Mouse (Mus musculus): ENCODE data around the gene Faim.
A peak's percentile ranks its signal among the peaks of the same experiment; 100 is the strongest.

The Faim gene

DNA sequence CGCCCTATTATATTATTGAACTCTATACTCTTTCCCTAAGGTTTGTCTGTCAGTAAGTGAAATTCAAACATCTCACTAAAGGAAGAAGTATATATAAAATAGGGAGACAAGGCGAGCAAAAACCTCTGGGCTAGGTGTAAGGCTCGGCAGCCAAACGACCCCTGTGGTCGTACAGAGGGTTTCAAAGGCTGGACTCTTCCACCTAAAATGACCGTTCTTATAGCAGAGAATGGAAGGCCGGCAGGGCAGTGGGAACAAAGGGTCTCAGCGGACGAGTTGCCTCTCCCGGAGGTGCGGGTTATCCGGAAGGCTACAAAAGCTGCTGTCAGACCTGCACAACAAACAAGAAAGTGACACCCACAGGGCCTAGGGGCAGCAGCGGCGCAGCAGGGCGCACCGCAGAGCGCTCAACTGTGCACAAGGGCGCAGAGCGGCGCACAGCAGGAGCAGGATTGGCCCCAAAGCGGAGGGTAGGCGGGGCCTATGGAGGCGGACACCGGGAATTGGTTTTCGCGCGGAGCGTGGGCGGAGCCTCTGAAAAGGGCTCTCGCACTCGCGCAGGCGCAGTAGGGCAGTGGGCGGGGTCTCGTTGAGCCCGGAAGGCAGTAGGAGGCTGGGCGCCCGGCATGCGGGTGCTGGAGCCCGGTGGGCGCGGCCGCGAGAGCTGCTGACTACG lies at the start of gene Faim:
Gene Faim, plus strand, starts transcription at position 574 of the 676 bp plus-strand sequence.
- peak; percentile 99 for DNase-seq (ENCODE audit: low spot score)

DNA sequence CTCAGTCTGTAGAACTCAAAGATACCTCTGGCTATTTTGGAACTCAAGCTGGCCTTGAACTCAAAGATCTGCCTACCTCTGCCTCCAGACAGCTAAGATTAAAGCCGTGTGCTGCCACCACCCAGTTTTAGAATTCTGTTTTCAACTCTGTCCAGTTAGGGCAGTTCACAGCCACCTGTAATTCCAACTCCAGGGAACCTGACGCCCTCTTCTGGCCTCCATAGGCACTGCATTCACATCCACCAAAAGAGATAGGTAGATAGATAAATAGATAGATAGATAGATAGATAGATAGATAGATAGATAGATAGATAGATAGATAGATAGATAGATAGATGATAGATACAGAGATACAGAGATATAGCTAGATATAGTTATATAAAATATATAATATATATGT lies 46.9 kb upstream of the Faim start:
- DNase-seq (ENCODE audit: low spot score) = no peak

DNA sequence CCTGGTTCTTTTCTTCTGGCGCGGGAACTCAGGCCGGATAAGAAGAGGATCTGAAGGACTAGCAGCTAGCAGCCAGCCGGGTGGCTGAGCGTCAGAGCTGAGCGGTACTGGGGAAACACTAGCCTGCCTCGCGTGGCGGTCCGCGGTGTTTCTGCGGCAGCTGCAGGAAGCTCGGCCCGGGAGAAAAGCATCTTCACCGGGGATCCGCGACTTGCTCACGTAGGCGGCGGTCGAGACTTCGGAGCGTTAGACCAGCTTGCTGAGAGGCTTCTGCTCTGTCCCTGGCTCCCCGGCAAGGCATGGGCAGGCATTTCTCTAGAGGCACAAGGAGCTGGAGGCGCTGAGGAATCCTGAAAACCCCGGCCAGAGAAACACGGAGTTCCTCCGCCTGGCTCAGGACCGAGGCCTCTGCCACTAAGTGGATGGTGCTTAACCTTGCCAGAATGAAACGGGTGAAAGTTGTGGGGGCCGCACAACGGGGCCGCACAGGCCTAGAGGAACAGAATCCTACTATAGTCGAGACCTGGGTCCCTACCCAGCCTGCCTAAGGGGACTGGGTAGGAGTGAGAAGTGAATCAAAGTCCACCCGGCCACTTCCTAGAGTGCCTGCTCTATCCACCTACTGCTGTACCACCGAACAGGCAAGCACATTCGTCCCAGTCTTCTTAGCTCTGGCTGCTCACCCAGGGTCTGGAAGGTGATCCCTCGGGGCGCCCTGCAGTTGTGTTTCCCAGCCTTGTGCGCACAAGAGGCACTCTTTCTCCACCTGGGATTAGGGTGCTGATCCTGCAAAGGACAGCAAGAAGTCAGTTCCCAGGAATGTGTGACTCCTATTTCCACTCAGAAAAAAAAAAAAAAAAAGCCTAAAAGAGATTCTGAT lies 33.8 kb upstream of the Faim start:
- DNase-seq (ENCODE audit: low spot score) = no peak

DNA sequence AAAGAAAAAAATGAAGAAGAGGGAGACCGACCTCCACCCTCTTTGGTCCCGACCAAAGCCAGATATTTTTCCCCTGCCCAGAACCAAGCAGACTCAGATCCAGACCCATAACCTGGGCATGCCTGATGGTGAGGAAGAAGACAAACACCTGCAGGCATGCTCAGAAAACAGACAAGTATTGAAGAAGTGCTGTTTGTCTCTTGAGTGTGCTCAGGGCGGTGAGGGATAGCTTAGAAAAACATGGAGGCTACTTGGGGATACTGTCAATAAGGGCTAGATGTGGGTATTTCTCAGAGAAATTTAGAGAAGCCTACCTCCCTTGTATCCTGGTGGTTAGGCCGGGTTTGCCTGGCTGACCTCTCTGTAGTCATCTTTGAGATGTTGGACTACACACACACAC lies 32.9 kb upstream of the Faim start:
- no peak for DNase-seq (ENCODE audit: low spot score)

DNA sequence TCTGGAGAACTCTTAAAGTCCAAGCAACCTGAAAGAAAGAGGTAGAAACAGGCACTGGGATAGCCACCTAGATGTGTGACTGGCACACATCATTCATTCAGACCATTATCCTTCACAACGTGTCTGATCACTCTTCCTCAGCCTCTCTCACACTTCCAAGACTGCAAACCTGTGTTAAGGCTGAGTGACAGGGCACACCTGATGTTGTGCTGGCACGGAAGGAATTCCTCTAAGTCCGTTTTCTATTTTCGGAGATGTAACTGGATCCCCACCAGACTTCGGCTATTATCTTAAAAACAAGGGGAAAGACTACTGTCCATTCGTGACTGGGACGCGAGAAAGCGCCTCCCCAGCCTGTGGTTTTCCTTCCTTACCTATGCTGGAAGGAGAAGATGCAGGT lies 32.3 kb upstream of the Faim start:
- no peak for DNase-seq (ENCODE audit: low spot score)

DNA sequence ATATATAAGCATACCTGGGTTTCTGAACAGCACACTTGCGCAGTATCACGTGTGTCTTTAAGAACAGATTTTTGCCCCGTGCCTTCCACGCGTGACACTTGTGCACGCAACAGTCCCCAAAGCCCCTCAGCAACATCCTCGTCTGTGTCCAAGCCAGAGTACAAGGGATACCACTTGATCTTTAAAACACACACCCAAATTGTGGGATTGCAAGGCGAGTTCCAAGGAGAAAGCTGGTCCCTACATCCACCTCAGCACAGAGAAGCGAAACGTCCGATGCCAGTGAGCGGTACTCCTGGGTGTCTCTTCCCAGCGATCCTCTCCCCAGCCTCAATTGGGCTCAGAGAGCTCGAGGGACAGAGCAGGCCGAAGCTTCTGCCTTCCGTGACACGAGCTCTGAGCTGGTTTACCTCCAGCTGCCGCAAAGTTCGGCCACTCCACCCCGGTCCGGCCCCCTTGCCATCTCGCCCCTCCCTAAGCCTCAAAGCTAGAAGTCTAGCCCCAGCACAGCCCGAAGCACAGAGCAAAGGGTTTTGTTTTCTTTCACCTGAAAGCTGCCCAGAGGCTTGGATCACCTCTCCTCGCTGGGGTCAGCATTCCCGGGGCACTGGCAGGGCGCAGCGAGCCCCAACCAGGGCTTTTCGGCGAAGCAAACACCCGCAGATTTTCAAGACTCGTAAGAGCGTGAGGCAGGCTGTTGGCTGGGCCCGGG lies 31.6 kb upstream of the Faim start:
- no peak for DNase-seq (ENCODE audit: low spot score)

DNA sequence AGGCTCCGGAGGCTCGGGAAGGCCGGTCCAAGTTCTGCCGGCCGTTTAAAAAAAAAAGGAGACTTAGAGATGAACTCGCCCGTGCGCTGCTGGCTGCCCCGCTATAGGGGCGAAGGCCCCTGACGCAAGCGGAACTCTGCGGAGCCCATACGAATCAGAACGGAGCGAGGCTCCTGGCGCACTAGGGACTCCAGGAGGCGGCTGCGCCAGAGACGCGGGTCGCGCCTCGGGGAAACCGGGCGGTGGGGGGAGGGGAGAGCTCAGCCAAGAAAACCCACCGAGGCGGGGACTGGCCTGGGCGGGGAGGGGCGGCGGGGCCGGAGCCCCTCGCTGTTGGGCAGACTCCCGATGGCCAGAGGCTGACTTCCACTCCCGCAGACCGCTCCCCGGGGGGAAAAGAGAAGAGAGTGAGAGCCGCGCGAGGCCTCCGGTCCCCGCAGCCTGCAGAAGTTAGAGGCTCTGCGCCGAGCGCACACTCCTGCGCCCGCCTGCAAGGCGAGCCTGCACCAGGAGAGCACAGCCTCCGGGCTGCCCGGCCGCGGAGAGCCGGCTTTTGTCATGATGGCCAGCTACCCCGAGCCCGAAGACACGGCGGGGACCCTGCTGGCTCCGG lies 31.0 kb upstream of the Faim start, which contains the start of gene Foxl2:
Gene Foxl2, plus strand, starts transcription at position 186 of the 613 bp plus-strand sequence.
- DNase-seq (ENCODE audit: low spot score) = no peak

DNA sequence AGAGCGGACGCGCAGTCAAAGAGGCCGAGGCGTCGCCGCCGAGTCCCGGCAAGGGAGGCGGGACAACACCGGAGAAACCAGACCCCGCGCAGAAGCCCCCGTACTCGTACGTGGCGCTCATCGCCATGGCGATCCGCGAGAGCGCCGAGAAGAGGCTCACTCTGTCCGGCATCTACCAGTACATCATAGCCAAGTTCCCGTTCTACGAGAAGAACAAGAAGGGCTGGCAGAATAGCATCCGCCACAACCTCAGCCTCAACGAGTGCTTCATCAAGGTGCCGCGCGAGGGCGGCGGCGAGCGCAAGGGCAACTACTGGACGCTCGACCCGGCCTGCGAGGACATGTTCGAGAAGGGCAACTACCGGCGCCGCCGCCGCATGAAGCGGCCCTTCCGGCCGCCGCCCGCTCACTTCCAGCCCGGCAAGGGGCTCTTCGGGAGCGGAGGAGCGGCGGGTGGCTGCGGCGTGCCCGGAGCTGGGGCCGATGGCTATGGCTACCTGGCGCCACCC lies 30.4 kb upstream of the Faim start:
- no peak for DNase-seq (ENCODE audit: low spot score)

DNA sequence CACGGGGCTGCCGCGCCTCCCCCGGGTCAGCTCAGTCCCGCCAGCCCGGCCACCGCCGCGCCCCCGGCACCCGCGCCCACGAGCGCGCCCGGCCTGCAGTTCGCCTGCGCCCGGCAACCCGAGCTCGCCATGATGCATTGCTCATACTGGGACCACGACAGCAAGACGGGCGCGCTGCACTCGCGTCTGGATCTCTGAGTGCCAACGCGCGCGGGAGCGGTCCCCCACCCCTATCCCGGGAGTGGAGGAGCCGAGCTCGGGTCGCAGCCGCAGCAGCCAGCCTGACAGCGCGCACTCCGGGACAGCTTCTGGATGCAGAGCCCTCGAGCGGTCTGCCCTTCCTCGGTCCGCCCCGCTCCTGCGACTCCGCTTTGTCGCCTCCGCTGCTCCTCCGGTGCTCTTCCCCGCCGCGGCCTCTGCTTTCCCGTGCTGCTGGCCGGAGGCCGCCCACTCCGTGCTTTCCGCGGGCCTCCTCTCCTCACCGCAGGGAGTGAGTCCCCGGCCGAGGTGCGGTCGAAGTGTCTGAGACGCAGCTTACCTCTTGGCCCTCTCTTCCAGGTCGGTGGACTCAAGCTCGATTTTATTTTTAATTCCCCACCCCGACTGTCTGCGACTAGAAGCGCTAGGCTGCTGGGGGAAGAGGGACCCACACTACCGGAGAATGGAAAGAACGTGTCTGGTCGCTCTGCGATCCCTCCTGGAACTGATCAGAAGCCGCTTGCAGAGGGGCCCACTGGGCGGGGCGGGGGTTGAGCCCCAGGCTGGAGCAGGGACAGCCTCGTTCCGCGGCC lies 29.4 kb upstream of the Faim start:
- DNase-seq (ENCODE audit: low spot score) = no peak

DNA sequence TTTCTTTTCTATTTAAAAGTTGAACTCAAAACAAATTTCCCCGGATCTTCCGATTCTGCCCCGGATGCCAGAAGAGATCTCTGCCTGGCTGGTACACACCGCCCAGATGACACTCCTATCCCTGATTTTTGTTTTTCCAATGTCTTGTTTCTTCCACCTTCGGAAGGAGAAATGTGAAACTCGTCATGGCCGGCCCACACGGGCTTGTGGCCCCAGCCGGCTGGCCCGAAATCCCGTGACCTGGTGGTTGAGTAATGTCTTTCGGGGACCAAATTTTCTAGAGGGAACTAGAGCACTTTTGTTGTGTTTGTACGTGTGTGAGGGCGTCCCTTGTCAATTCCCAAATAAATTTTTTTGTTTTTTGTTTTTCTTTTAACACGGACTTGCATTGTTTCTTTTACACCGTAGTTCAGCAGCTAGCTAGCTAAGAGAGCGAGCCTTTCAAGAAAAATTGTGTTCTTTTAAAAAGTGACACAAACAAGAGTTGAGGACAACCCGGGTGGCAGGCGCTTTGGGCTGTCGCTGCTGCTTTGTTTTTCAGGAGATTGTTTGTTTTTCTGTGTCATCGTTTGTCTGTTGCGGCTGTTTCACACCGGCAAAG lies 28.3 kb upstream of the Faim start:
- no peak for DNase-seq (ENCODE audit: low spot score)

DNA sequence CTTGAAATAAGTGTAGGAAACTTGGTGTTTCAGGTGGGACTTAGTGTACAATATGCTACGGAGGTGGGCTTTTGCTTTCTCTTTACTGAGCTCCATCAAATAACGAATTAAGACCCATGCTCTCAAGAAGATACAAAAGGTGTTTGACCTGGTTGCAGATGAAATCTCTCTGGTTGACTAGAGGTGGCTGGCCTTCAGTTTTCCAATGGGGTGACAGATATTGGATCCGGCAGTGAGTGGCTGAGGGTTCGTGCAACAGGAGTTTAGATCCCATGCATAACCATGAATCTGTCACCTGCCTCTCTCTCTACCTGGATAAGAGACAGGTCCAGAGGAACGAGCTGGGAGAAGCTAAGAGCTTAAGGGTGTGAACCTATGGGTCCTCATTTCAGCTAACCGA lies 27.5 kb upstream of the Faim start:
- no peak for DNase-seq (ENCODE audit: low spot score)

DNA sequence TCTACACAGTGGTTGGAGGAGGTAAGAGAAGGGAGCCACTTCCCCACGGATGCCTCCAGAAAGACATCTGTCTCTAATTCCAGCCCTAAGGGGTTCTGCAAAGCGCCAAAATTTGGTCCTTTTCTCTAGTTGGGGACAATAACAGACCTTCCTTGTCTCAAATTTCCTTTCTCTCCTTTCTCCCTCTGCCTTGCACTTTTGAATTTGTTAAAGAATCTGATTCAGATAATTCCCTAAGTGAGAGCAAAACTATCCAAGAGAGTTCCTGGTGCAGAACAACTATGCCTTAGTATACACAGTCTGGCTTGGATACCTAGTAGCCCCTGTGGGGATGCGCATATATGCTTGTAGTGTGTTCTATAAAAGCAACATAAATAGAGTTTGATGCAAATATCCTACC lies 26.3 kb upstream of the Faim start:
- DNase-seq (ENCODE audit: low spot score) = no peak

DNA sequence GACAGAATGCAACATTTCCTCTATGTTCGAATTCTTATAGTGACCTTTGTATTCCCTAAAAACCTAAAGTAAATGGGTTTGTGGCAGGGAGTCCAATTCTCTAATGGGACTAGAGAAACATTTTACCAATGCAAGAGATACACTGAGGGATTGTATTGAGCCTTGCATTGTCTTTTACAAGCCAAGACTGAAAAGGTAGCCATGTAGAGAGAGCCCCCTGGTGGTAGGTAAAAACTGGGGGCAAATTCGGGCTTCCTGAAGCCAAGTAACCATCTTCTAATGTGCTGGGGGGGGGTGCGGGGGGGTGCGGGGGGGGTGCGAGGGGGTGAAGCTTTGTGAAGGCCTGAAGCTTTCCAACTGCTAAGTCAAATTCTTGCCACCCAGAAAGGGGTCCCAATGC lies 25.8 kb upstream of the Faim start:
- DNase-seq (ENCODE audit: low spot score) = no peak

DNA sequence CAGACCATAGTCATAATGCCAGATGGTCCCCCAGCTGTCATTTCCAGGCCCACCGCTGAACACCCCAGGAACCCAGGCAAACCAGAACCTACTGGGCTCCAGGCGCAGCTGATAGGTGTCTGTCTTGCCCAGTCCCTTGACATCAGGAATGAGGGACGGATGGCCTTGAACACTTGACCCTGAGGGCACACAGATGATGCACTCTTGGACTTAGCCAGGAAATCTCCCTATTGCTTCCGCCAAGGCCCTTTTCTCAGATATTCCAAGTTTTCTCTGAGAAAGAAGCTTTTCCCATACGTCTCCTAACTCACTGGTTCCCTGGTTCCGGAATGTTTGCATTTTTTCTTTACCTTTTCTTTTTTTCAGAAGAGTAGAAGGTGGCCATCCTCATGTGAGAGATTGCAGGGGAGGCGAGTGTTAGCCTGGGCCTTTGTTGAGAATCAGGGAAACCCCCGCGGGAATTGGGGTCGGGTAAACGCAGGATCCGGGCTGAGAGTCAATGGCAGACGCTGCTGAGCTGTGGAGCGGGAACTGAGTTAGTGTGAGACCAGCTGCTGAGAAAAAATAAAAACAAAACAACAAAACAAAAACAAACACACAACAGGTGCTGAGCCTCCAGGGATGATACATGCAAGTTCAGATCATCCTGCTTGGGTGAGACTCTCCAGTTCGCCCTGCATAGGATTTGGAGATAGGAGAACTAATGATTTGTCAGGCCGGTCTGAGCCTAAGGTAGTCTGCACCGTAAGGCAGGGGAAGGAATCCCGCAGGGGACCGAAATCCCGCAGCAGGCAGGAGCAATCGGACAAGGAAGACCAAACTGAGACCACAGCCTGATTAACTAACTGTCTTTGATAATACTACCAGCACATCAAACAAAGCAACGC lies 24.3 kb upstream of the Faim start:
- DNase-seq (ENCODE audit: low spot score) = no peak

DNA sequence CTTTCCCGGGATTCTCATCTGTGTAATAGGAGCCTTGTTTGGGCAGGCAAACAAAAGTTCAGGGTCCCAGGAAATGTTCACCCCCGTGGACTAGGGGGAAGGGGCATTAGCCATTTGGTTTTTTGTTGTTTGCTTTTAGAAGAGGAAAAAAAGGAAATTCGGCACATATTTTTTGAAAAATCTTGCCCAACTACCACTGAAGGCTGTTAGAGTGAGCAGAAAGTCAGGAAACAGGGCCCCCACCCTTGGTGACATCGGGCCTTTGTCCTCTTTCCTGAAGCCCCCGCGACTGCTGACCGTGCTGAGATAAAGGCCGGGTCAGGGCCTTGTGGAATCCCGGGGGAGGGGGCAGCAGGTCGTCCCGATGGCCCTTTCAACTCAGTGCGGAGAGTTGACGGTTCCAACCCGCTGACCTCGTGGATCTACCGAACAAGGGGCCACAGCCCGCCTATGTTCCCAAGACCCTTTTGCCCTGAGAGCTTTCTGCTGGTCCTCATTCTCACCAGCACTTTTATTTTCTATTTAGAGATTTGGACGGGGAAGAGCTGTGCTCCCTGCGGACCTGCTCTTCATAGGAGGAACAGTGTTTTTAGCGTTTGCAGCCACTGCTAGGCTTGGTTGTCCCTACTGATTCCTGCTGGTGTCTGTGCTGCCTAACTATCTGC lies 23.6 kb upstream of the Faim start:
- no peak for DNase-seq (ENCODE audit: low spot score)

DNA sequence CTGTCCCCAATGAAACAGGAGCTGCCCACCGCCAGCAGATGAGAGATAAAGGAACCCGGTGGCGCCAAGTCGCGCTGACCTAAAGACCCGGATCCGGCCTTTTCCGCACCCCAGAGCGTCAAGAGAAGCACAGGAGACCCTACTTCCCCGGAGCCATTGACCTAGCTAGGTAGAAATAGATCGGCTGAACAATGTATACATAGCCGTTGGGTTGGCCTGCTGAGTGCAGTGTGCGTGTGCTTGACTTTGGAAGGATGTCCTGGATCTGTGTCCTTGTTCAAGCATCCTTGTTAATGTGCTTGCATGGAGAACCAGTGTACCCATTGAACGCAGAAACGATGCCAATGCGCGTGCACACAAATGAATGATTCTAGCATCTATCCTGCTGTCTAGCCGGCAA lies 22.5 kb upstream of the Faim start:
- DNase-seq (ENCODE audit: low spot score) = no peak

DNA sequence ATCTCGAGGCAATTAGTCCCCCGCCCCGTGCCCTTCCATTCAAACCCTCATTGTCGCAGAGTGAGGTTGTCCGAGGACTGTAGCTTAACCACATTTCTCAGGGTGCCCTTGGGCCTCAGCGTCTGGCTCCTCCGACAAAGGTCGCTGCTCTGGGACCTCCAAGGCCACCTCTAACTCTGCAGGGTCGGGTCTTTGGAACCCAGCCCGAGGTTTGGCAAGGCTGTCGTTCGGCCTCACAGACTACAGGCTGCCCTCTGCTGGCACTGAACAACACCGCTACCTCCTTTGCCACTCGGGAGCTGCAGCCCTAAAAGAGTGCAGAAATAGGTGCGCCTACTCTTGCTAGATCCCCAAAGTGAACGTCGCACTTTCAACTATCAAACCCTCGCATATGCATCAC lies 21.1 kb upstream of the Faim start:
- DNase-seq (ENCODE audit: low spot score) = no peak

DNA sequence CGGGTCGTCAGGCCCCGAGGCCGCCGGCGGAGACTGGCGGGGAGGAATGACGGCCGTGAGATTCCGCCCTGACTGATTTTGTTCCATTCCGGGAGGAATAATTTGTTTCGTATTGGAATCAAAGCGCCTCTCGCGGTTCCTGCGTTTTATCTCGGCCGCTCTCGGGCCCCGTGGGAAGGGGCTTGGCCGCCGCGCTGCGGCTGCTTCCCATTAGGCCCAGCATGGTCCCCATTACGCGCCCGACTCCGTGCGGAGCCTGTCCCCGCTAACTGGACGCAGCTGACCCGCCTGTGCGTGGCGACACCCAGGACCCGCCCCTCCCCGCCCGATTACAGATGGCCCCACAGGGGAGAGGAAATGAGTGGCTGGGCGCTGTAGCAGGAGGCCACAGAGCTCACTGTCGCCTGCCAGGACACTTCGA lies 13.1 kb upstream of the Faim start:
- peak; percentile 29 for DNase-seq (ENCODE audit: low spot score)

DNA sequence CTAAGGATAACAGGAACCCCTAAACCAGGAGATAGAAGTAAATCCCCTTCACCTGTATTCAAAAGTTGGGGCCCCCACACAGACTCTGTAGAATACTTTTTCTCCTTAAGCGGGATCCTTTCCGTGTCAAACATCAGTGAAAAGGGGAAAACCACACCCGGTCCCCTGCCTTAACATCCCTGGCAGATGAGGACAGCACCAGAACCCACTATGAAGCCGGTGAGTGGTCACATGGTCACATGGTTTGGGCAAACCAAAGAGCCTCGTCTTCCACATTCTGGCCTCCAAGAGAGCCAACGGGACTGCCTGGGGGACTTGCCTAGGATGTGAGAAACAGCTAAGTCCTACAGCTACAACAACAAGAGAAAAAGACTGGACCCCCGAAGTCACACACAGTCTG lies 12.6 kb upstream of the Faim start:
- no peak for DNase-seq (ENCODE audit: low spot score)

Data from MN1 (cell line).